Mouse (Mus musculus): ENCODE data around the gene Tep1.

DNA sequence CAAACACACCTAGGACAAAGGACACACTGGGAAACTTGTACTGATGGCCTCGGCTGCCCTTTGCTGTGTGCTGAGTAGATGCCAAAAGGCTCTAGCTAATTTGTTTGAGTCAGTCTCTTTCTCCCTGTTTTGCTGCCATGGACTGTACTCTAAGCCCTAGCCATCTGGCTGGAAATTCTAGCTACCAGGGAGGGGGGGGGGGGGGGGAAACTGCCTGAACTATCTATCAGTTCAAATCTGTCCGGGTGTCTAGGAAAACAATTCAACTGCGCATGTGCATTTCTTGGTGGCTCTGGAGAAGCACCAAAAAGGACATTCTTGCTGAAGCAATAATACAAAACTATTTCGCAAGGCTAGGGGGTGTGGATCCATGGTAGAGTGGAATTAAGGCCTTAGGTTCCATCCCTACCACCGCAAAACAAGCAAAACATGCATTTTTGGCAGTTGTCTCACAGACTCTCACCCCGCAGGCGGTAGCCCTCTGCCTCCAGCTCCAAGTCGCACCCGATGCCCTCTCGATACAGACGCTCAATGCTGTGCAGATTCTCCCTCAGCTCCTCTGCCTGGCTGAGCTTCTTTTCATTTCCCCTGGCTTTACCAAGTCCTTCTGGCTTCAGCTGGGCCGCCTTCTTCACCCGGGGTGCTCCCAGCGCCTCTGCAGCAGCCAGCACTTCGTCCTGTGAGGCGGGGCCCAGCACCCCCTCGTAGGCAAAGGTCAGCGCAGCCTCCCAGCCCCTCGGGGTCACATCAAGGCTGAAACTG lies 25.8 kb upstream of the Tep1 start:
- TF ChIP-seq CTCF (IDR thresholded peaks at IDR 0.05; ENCODE audit: control insufficient read depth, insufficient read depth, insufficient replicate concordance, low read depth, low read length) (no peak), POLR2A (IDR thresholded peaks at IDR 0.05; ENCODE audit: control insufficient read depth, low read depth, low read length) (no peak)
